Mouse (Mus musculus): ENCODE results near the gene Wwp2. TPM values are rescaled to one million over a fixed set of nuclear protein-coding genes. Genes with fewer than 3 reads are reported as not detected.

Gene Wwp2
- total RNA-seq, 2 experiments from 2014 or later, result 13.1 to 17.1 TPM

GRCm38 (mm10) chr8:107587995-107588780 is 152.0 kb downstream of the Wwp2 start, which contains the start of gene Psmd7:
TSS of gene Psmd7 (minus strand) at chr8:107588464.
- peak; percentile 88 to 92 for DNase-seq
- intact Hi-C loops (cut with DNase I), result no loop called here

- intact Hi-C loops (cut with DNase I), result loop anchor here (5.0 kb wide), 1 partner anchor 1968 kb away; no protein-coding TSS in a partner anchor
- DNase-seq, result no peak
These were observed 158.0 kb downstream of the Wwp2 start for GRCm38 (mm10) chr8:107593967-107594729.

DNA sequence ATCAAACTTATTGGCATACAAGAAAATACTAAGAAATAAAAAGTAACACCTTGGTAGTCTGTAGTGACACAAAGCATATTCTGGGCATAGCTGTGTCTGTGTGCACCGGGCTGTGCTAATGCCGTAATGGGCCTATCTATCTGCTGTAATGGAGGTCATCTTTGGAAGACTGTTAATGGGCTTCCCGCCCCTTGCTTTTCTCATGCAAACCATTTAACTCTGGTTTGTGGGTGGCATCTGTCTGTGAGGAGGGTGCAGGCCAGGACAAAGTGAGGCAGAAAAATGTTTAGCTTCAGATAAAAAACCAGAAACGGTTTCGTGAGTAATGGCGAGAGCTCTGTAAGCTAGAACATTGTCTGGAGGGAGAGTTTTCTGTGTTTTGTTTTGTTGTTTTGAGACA is 158.7 kb downstream of the Wwp2 start:
- intact Hi-C loops (cut with DNase I), result loop anchor here (5.0 kb wide), 1 partner anchor 1967 kb away; no protein-coding TSS in a partner anchor
- no peak for DNase-seq

DNA sequence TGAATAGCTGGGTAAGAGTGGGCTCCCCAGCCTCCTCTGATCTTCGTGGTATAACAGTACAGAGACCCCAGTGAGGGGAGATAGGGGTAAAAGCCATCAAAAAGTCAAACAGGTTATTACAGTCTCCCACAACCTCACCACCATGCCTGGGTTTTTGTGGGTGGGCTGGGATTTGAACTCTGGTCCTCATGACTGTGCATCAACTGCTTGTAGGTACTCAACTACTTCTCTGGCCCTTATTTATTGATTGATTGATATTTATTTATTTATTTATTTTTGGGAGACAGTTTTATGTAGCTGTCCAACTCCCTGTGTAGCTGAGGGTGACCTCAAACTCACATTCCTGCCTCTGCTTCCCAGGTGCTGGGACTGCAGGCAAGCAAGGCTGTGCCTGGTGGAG is 161.6 kb downstream of the Wwp2 start:
- DNase-seq, result no peak
- intact Hi-C loops (cut with DNase I), result no loop called here

- intact Hi-C loops (cut with DNase I), result no loop called here
- no peak for DNase-seq
These were observed 163.5 kb downstream of the Wwp2 start for GRCm38 (mm10) chr8:107599691-107600090.

GRCm38 (mm10) chr8:107603026-107603425 is 166.9 kb downstream of the Wwp2 start:
- intact Hi-C loops (cut with DNase I), result no loop called here
- DNase-seq, result peak in 1 of 2 experiments; percentile 27

Small RNA genes lying within 50 kb of the gene (microRNA-seq; reads per million reads assigned to microRNA genes)
- 1,981 to 7,270 reads per million in 2 experiments for gene Mir140

Other genes starting within 250 kb of the Wwp2 start
- 10 to 100 TPM; 14.4 to 17.3 TPM for gene Nfat5, start 142.9 kb upstream of the Wwp2 start, total RNA-seq (2021)
- gene Nqo1, start 33.2 kb upstream of the Wwp2 start, total RNA-seq (2021), result 10 to 100 TPM; 14.7 to 17.2 TPM
- gene Nob1, start 11.3 kb upstream of the Wwp2 start, total RNA-seq (2021), result 10 to 100 TPM; 17.6 to 22.5 TPM
- 100 to 1,000 TPM; 124 to 125 TPM for gene Psmd7, start 152.1 kb downstream of the Wwp2 start, total RNA-seq (2021)